Mouse (Mus musculus): ENCODE results near the gene Mfsd9. TPM values are rescaled to one million over a fixed set of nuclear protein-coding genes. Genes with fewer than 3 reads are reported as not detected.
A peak's percentile ranks its signal among the peaks of the same experiment; 100 is the strongest.

Mfsd9 gene
- 0.89 and 1.1 TPM in 2 replicates for polyA plus RNA-seq (2015; fragmentation: Nextera tagmentation; extraction: Ambion mirVana)

GRCm38 (mm10) chr1:40790324-40791141 is at the start of gene Mfsd9:
TSS of gene Mfsd9 (minus strand) at chr1:40790687.
- H3K9ac ChIP-seq: peak within 1 kb of the TSS; percentile 67
- H3K36me3 ChIP-seq (replicated peaks): no peaks in the 10 kb centered on the region
- no peaks in the 10 kb centered on the region for H3K27me3 ChIP-seq
- H3K4me2 ChIP-seq: peak within 1 kb of the TSS; percentile 79
- peak within 1 kb of the TSS; percentile 12; the same call in 1 of the 2 replicates for H3K27ac ChIP-seq (replicated peaks)
- ATAC-seq (ENCODE audit: insufficient read depth): peak; percentile 87
- peaks cover 17% of the 10 kb centered on the region for H3K4me1 ChIP-seq (replicated peaks)
- H3K4me3 ChIP-seq (replicated peaks): peak within 1 kb of the TSS; percentile 68
- H3K9me3 ChIP-seq (replicated peaks): no peaks in the 10 kb centered on the region
- WGBS (ENCODE audit: insufficient replicate concordance): 3% methylated on average over 38 of the region's 38 CpGs

- H3K9me3 ChIP-seq (replicated peaks): no peaks in the 10 kb centered on the region
- no peak overlapping the region for H3K4me2 ChIP-seq
- no peaks in the 10 kb centered on the region for H3K4me1 ChIP-seq (replicated peaks)
- 57% methylated on average over 4 of the region's 4 CpGs for whole genome bisulfite sequencing (ENCODE audit: insufficient replicate concordance)
- H3K27ac ChIP-seq (replicated peaks): no peak overlapping the region
- no peak for ATAC-seq (ENCODE audit: insufficient read depth)
- no peak overlapping the region for H3K9ac ChIP-seq
- no peak overlapping the region for H3K4me3 ChIP-seq (replicated peaks)
- no peaks in the 10 kb centered on the region for H3K27me3 ChIP-seq
- no peaks in the 10 kb centered on the region for H3K36me3 ChIP-seq (replicated peaks)
Measured at GRCm38 (mm10) chr1:40835468-40835867, 45.0 kb upstream of the Mfsd9 start.

GRCm38 (mm10) chr1:40830712-40831507 is 40.4 kb upstream of the Mfsd9 start:
- H3K36me3 ChIP-seq (replicated peaks): no peaks in the 10 kb centered on the region
- 61% methylated on average over 4 of the region's 4 CpGs for WGBS (ENCODE audit: insufficient replicate concordance)
- H3K27ac ChIP-seq (replicated peaks): no peak overlapping the region
- H3K27me3 ChIP-seq: no peaks in the 10 kb centered on the region
- ATAC-seq (ENCODE audit: insufficient read depth): no peak
- no peak overlapping the region for H3K4me2 ChIP-seq
- no peaks in the 10 kb centered on the region for H3K9me3 ChIP-seq (replicated peaks)
- H3K9ac ChIP-seq: no peak overlapping the region
- H3K4me1 ChIP-seq (replicated peaks): no peaks in the 10 kb centered on the region
- no peak overlapping the region for H3K4me3 ChIP-seq (replicated peaks)

- no peak overlapping the region for H3K4me2 ChIP-seq
- no peak overlapping the region for H3K9ac ChIP-seq
- no peak overlapping the region for H3K4me3 ChIP-seq (replicated peaks)
- no peaks in the 10 kb centered on the region for H3K4me1 ChIP-seq (replicated peaks)
- no peak overlapping the region for H3K27ac ChIP-seq (replicated peaks)
- no peaks in the 10 kb centered on the region for H3K9me3 ChIP-seq (replicated peaks)
- 58% methylated on average over 10 of the region's 10 CpGs for WGBS (ENCODE audit: insufficient replicate concordance)
- ATAC-seq (ENCODE audit: insufficient read depth): no peak
- H3K27me3 ChIP-seq: no peaks in the 10 kb centered on the region
- no peaks in the 10 kb centered on the region for H3K36me3 ChIP-seq (replicated peaks)
Measured at GRCm38 (mm10) chr1:40829213-40829914, 38.9 kb upstream of the Mfsd9 start.

GRCm38 (mm10) chr1:40825826-40826225 is 35.3 kb upstream of the Mfsd9 start:
- Histone ChIP-seq H3K27me3 (no peaks in the 10 kb centered on the region), H3K4me1 (replicated peaks) (no peaks in the 10 kb centered on the region), H3K4me3 (replicated peaks) (no peak overlapping the region), H3K9me3 (replicated peaks) (no peaks in the 10 kb centered on the region), H3K36me3 (replicated peaks) (no peaks in the 10 kb centered on the region), H3K27ac (replicated peaks) (no peak overlapping the region), H3K9ac (no peak overlapping the region), H3K4me2 (no peak overlapping the region)
- 46% methylated on average over 7 of the region's 7 CpGs for WGBS (ENCODE audit: insufficient replicate concordance)
- no peak for ATAC-seq (ENCODE audit: insufficient read depth)

- Histone ChIP-seq H3K9me3 (replicated peaks) (no peaks in the 10 kb centered on the region), H3K27me3 (no peaks in the 10 kb centered on the region), H3K4me3 (replicated peaks) (no peak overlapping the region), H3K27ac (replicated peaks) (no peak overlapping the region), H3K4me1 (replicated peaks) (no peaks in the 10 kb centered on the region), H3K36me3 (replicated peaks) (no peaks in the 10 kb centered on the region), H3K4me2 (no peak overlapping the region), H3K9ac (no peak overlapping the region)
- ATAC-seq (ENCODE audit: insufficient read depth): no peak
- WGBS (ENCODE audit: insufficient replicate concordance): 51% methylated on average over 8 of the region's 8 CpGs
Measured at GRCm38 (mm10) chr1:40824936-40825335, 34.4 kb upstream of the Mfsd9 start.

- Histone ChIP-seq H3K4me1 (replicated peaks) (no peaks in the 10 kb centered on the region), H3K27ac (replicated peaks) (no peak overlapping the region), H3K27me3 (no peaks in the 10 kb centered on the region), H3K4me2 (no peak overlapping the region), H3K9me3 (replicated peaks) (no peaks in the 10 kb centered on the region), H3K9ac (no peak overlapping the region), H3K4me3 (replicated peaks) (no peak overlapping the region), H3K36me3 (replicated peaks) (no peaks in the 10 kb centered on the region)
- WGBS (ENCODE audit: insufficient replicate concordance): 47% methylated on average over 4 of the region's 4 CpGs
- ATAC-seq (ENCODE audit: insufficient read depth): no peak
Measured at GRCm38 (mm10) chr1:40824517-40824916, 34.0 kb upstream of the Mfsd9 start.

- WGBS (ENCODE audit: insufficient replicate concordance): 44% methylated on average over 16 of the region's 16 CpGs
- Histone ChIP-seq H3K4me1 (replicated peaks) (no peaks in the 10 kb centered on the region), H3K4me2 (no peak overlapping the region), H3K27me3 (no peaks in the 10 kb centered on the region), H3K4me3 (replicated peaks) (no peak overlapping the region), H3K27ac (replicated peaks) (no peak overlapping the region), H3K9ac (no peak overlapping the region), H3K36me3 (replicated peaks) (no peaks in the 10 kb centered on the region), H3K9me3 (replicated peaks) (no peaks in the 10 kb centered on the region)
- no peak for ATAC-seq (ENCODE audit: insufficient read depth)
Measured at GRCm38 (mm10) chr1:40815071-40815845, 24.8 kb upstream of the Mfsd9 start.

- Histone ChIP-seq H3K4me2 (no peak overlapping the region), H3K9me3 (replicated peaks) (no peaks in the 10 kb centered on the region), H3K4me3 (replicated peaks) (no peak overlapping the region), H3K4me1 (replicated peaks) (no peaks in the 10 kb centered on the region), H3K27ac (replicated peaks) (no peak overlapping the region), H3K36me3 (replicated peaks) (no peaks in the 10 kb centered on the region), H3K27me3 (no peaks in the 10 kb centered on the region), H3K9ac (no peak overlapping the region)
- WGBS (ENCODE audit: insufficient replicate concordance): 61% methylated on average over 3 of the region's 3 CpGs
- ATAC-seq (ENCODE audit: insufficient read depth): no peak
Measured at GRCm38 (mm10) chr1:40808643-40809042, 18.2 kb upstream of the Mfsd9 start.

GRCm38 (mm10) chr1:40805891-40806290 is 15.4 kb upstream of the Mfsd9 start:
- no peak for ATAC-seq (ENCODE audit: insufficient read depth)
- Histone ChIP-seq H3K4me1 (replicated peaks) (no peaks in the 10 kb centered on the region), H3K36me3 (replicated peaks) (no peaks in the 10 kb centered on the region), H3K9ac (no peak overlapping the region), H3K27me3 (no peaks in the 10 kb centered on the region), H3K27ac (replicated peaks) (no peak overlapping the region), H3K4me3 (replicated peaks) (no peak overlapping the region), H3K9me3 (replicated peaks) (no peaks in the 10 kb centered on the region), H3K4me2 (no peak overlapping the region)
- 72% methylated on average over 11 of the region's 11 CpGs for WGBS (ENCODE audit: insufficient replicate concordance)
